Mouse (Mus musculus) midbrain, embryonic 10.5 days (tissue): Measurements from ENCODE around the gene Afmid. TPM values are rescaled to one million over a fixed set of nuclear protein-coding genes. Genes with fewer than 3 reads are reported as not detected.

Experiments used
- DNase-seq: peaks from one replicate; pipeline ENCODE4 v3.0.0-alpha.2; 2017; ENCODE audit warnings: low spot score
- H3K27ac ChIP-seq: fragments of 300-500 bp; sonication (generic); replicated peaks from 2 replicates; pipeline ENCODE4 v1.5.1; 2016; ENCODE audit warnings: mild to moderate bottlenecking
- H3K27me3 ChIP-seq: fragments of 300-500 bp; sonication (generic); 2 replicates; pipeline ENCODE4 v1.6.1; 2016; ENCODE audit warnings: low read depth, mild to moderate bottlenecking; ENCODE audit not compliant: poor library complexity, severe bottlenecking
- H3K36me3 ChIP-seq: fragments of 300-500 bp; sonication (generic); 2 replicates; pipeline ENCODE4 v1.6.1; 2016; ENCODE audit warnings: mild to moderate bottlenecking, moderate library complexity
- H3K4me1 ChIP-seq: fragments of 300-500 bp; sonication (generic); 2 replicates; pipeline ENCODE4 v1.6.1; 2016
- H3K4me3 ChIP-seq: fragments of 300-500 bp; sonication (generic); 2 replicates; pipeline ENCODE4 v1.5.1; 2016; ENCODE audit warnings: mild to moderate bottlenecking, moderate library complexity
- H3K9me3 ChIP-seq: fragments of 300-500 bp; sonication (generic); replicated peaks from 2 replicates; pipeline ENCODE4 v1.6.1; 2016; ENCODE audit warnings: mild to moderate bottlenecking
- WGBS: fragments of 180-500 bp; shearing (Covaris S2); methylation state at CpG from one replicate; pipeline ENCODE4 v1.1.7; 2016; 5-methylcytosine and 5-hydroxymethylcytosine counted together
- polyA plus RNA-seq: library from polyadenylated mRNA; unstranded; fragments of >200 nt; fragmentation: Nextera tagmentation; extraction: Ambion mirVana; gene quantifications from 2 replicates; pipeline ENCODE4 v1.2.1, GENCODE M21; 2016

The Afmid gene
- polyA plus RNA-seq, 1 experiment from 2014 or later, result 3.5 TPM

GRCm38 (mm10) chr11:117848985-117849671 lies 23.4 kb downstream of the Afmid start, which contains the start of gene Birc5:
Gene Birc5 (plus strand): TSS chr11:117849251.
- Histone ChIP-seq H3K27ac (peak within 1 kb of the TSS; percentile 97), H3K4me3 (peak within 1 kb of the TSS; percentile 81), H3K36me3 (peaks cover 38% of the 10 kb centered on the region), H3K27me3 (no peaks in the 10 kb centered on the region), H3K4me1 (peaks cover 35% of the 10 kb centered on the region), H3K9me3 (no peaks in the 10 kb centered on the region)
- WGBS, result under 1% methylated on average over 51 of the region's 51 CpGs
- DNase-seq, result peak; percentile 96

- peaks cover 75% of the 10 kb centered on the region for H3K36me3 ChIP-seq
- no peaks in the 10 kb centered on the region for H3K27me3 ChIP-seq
- H3K9me3 ChIP-seq, result no peaks in the 10 kb centered on the region; the same call in 1 of the 2 replicates
- peaks cover 32% of the 10 kb centered on the region for H3K4me1 ChIP-seq
- no peak for DNase-seq
- no peak overlapping the region for H3K27ac ChIP-seq
- WGBS, result 96% methylated on average over 3 of the region's 3 CpGs
- no peak overlapping the region for H3K4me3 ChIP-seq
These were observed 27.2 kb downstream of the Afmid start for GRCm38 (mm10) chr11:117852875-117853274.

DNA sequence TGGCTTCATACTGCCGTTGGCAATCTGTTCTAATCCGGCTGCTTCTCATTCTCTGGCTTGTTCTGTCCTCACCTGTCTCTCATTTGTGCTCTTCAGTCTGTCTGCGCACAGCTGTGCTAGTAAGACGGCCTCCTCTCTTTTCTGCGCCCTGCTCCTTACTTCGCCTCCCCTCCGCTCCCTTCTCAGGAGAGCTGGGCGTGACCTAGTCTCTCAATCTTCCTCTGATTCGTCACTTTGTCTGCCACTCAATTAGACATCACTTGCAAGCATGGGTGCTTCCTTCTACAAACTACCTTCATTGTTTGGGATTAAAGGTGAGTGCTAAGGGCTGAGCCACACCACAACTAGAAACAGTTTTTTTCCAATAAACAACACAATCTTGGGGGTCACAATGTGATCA lies 28.5 kb downstream of the Afmid start:
- Histone ChIP-seq H3K27me3 (peaks cover 9% of the 10 kb centered on the region), H3K27ac (no peak overlapping the region), H3K4me3 (no peak overlapping the region), H3K9me3 (no peaks in the 10 kb centered on the region; the same call in 1 of the 2 replicates), H3K4me1 (peaks cover 26% of the 10 kb centered on the region), H3K36me3 (peaks cover 84% of the 10 kb centered on the region)
- no peak for DNase-seq
- WGBS, result 92% methylated on average over 9 of the region's 9 CpGs

GRCm38 (mm10) chr11:117855360-117855759 lies 29.6 kb downstream of the Afmid start:
- H3K36me3 ChIP-seq, result peaks cover 82% of the 10 kb centered on the region
- no peak overlapping the region for H3K27ac ChIP-seq

GRCm38 (mm10) chr11:117855975-117856374 lies 30.3 kb downstream of the Afmid start:
- H3K4me3 ChIP-seq, result no peak overlapping the region
- no peak overlapping the region for H3K27ac ChIP-seq
- 83% methylated on average over 1 of the region's 1 CpGs for WGBS
- peaks cover 78% of the 10 kb centered on the region for H3K36me3 ChIP-seq
- no peak for DNase-seq
- H3K4me1 ChIP-seq, result peaks cover 25% of the 10 kb centered on the region
- H3K27me3 ChIP-seq, result peaks cover 27% of the 10 kb centered on the region
- no peaks in the 10 kb centered on the region; the same call in 1 of the 2 replicates for H3K9me3 ChIP-seq

More at GRCm38 (mm10) chr11:117855360-117855759, 29.6 kb downstream of the Afmid start:
- Histone ChIP-seq H3K4me3 (no peak overlapping the region), H3K4me1 (peaks cover 24% of the 10 kb centered on the region), H3K27me3 (peaks cover 20% of the 10 kb centered on the region), H3K9me3 (no peaks in the 10 kb centered on the region; the same call in 1 of the 2 replicates)
- 97% methylated on average over 5 of the region's 5 CpGs for WGBS
- DNase-seq, result no peak

GRCm38 (mm10) chr11:117857462-117857861 lies 31.7 kb downstream of the Afmid start:
- H3K27ac ChIP-seq, result no peak overlapping the region
- H3K27me3 ChIP-seq, result peaks cover 41% of the 10 kb centered on the region
- H3K36me3 ChIP-seq, result peaks cover 63% of the 10 kb centered on the region
- peaks cover 27% of the 10 kb centered on the region for H3K4me1 ChIP-seq
- no peak overlapping the region for H3K4me3 ChIP-seq
- no peaks in the 10 kb centered on the region; the same call in 1 of the 2 replicates for H3K9me3 ChIP-seq
- 95% methylated on average over 10 of the region's 10 CpGs for WGBS
- DNase-seq, result no peak

DNA sequence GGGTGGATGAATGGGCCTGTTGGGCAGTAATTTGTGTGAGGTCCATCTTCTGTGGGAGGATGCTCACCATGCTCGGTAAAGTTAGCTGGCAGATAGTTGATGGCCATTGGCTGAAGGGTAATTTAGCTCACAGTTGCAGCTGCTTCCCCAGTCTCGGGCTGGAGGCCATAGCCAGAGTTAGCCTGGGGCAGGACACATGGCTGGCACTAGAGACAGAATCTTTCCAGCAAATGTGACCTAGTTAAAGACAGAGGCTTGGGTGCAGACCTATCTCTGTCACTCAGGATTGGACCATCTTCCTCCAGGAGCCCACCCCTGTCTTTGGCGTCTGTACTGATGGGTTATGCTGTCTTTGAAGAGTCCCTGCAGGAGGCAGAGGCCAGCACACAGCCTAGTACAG lies 32.7 kb downstream of the Afmid start:
- Histone ChIP-seq H3K27ac (no peak overlapping the region), H3K4me3 (no peak overlapping the region), H3K4me1 (peaks cover 36% of the 10 kb centered on the region), H3K36me3 (peaks cover 53% of the 10 kb centered on the region), H3K27me3 (peaks cover 51% of the 10 kb centered on the region), H3K9me3 (no peaks in the 10 kb centered on the region; the same call in 1 of the 2 replicates)
- 67% methylated on average over 3 of the region's 3 CpGs for WGBS
- DNase-seq, result no peak

- peak within 1 kb of the TSS; percentile 33 for H3K4me3 ChIP-seq
- peaks cover 31% of the 10 kb centered on the region for H3K36me3 ChIP-seq
- H3K27me3 ChIP-seq, result peaks cover 73% of the 10 kb centered on the region
- DNase-seq, result no peak
- H3K27ac ChIP-seq, result peak within 1 kb of the TSS; percentile 17; the same call in 1 of the 2 replicates
- H3K4me1 ChIP-seq, result peaks cover 58% of the 10 kb centered on the region
- no peaks in the 10 kb centered on the region; the same call in 1 of the 2 replicates for H3K9me3 ChIP-seq
- WGBS, result 5% methylated on average over 23 of the region's 23 CpGs
These were observed 34.9 kb downstream of the Afmid start, which contains the start of gene Tmem235 for GRCm38 (mm10) chr11:117860601-117861000. Gene Tmem235 (plus strand): TSS chr11:117860752.

GRCm38 (mm10) chr11:117863174-117863856 lies 37.6 kb downstream of the Afmid start:
- 21% methylated on average over 11 of the region's 11 CpGs for WGBS
- Histone ChIP-seq H3K4me1 (peaks cover 81% of the 10 kb centered on the region), H3K4me3 (no peak overlapping the region), H3K9me3 (no peaks in the 10 kb centered on the region), H3K36me3 (peaks cover 4% of the 10 kb centered on the region; the same call in 1 of the 2 replicates), H3K27me3 (peaks cover 77% of the 10 kb centered on the region), H3K27ac (peak overlapping the region; percentile 58; the same call in 1 of the 2 replicates)
- DNase-seq, result no peak

GRCm38 (mm10) chr11:117864805-117865204 lies 39.1 kb downstream of the Afmid start:
- 72% methylated on average over 2 of the region's 2 CpGs for WGBS
- H3K36me3 ChIP-seq, result 0 out of 2 replicates have a peak, but pooled peaks cover 3% of the 10 kb centered on the region
- DNase-seq, result no peak
- no peak overlapping the region for H3K4me3 ChIP-seq
- peaks cover 71% of the 10 kb centered on the region for H3K4me1 ChIP-seq
- H3K27ac ChIP-seq, result peak overlapping the region; percentile 82; the same call in 1 of the 2 replicates
- H3K9me3 ChIP-seq, result no peaks in the 10 kb centered on the region
- H3K27me3 ChIP-seq, result peaks cover 76% of the 10 kb centered on the region

DNA sequence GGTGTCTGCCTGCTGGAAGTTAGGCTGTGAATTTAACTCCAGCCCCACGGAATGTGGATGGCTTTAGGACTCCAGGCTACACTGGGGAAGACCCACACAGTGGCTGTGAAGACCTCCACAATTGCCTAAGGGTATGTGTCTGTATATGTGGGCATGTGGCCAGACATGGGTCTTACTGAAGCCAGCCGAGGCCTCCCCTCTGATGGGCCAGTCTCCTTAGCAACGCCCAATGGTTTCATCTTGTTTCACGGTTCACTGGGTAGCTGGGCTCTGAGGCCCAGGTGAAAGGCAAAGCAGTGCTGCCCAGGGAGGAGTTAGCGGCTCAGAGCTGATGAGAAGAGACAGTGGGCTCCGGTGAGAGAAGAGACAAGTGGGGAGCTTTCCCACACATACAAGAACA lies 40.3 kb downstream of the Afmid start:
- Histone ChIP-seq H3K4me1 (peaks cover 68% of the 10 kb centered on the region), H3K27ac (peak overlapping the region; percentile 82), H3K4me3 (peak overlapping the region; percentile 27), H3K27me3 (peaks cover 66% of the 10 kb centered on the region), H3K36me3 (0 out of 2 replicates have a peak, but pooled peaks cover 3% of the 10 kb centered on the region), H3K9me3 (no peaks in the 10 kb centered on the region)
- DNase-seq, result peak; percentile 70
- WGBS, result 16% methylated on average over 6 of the region's 6 CpGs

DNA sequence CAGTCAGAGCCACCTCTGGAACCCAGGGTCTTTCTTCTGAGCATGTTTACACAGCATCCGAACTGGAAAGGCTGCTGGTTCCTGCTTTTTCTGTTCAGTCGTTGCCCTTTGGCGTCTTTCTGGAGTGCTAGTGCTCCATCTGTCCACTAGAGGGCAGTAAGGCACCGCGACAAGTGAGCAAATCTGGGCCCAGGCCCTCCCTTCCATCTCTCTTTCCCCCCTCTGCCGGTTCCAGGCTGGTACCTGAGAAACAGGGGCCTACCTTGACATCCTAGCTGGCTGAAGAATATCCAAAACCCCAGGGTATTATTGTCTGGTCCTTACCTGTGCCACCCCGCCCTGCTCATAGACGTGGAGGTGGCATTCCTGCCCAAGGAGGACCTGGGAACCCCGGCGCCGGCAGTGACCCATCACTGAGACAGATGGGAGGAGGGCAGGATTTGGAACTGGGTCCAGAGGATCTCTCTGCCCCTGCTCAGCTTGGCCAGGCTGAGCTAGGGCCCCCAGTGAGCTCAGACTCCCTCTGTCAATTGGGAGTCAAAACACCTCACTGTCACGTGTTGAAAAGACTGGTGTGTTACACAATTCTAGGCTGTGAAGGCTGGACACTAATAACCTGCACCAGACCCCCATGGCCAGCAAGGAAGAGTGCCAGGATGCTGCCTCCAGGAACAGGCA lies 45.1 kb downstream of the Afmid start:
- 37% methylated on average over 12 of the region's 12 CpGs for WGBS
- H3K4me3 ChIP-seq, result no peak overlapping the region

More for the DNA sequence above, 45.1 kb downstream of the Afmid start:
- peak; percentile 76 for DNase-seq
- H3K9me3 ChIP-seq, result no peaks in the 10 kb centered on the region
- 0 out of 2 replicates have a peak, but pooled peaks cover 3% of the 10 kb centered on the region for H3K36me3 ChIP-seq
- H3K27ac ChIP-seq, result no peak overlapping the region
- peaks cover 39% of the 10 kb centered on the region for H3K27me3 ChIP-seq
- H3K4me1 ChIP-seq, result peaks cover 67% of the 10 kb centered on the region
